Mouse (Mus musculus) erythroblast, adult 5-6 weeks (primary cell): ENCODE measurements around the gene Rad51b. TPM values are rescaled to one million over a fixed set of nuclear protein-coding genes. Genes with fewer than 3 reads are reported as not detected.
A peak's percentile ranks its signal among the peaks of the same experiment; 100 is the strongest.

Source experiments
- ATAC-seq: replicated peaks from 2 replicates; pipeline ENCODE4 v1.8.0; 2016; ENCODE audit warnings: moderate number of reproducible peaks, mild to moderate bottlenecking, moderate TSS enrichment, inconsistent platforms; ENCODE audit not compliant: poor library complexity, low FRiP score, severe bottlenecking
- total RNA-seq, 2 experiments: library from RNA; stranded (forward) in 1 of 2; stranded (reverse) in 1 of 2; fragments of 150-400 nt in 1 of 2; fragments of 200-764, 138-1000 nt in 1 of 2; gene quantifications; 2 replicates each; pipeline versions ENCODE4 v1.2.3 to v1.2.4; 2015 to 2017; ENCODE audit warnings: low replicate concordance in 2 of 2

Rad51b gene
- total RNA-seq, 2 experiments from 2014 or later = 3.5 to 4.2 TPM

- no peak for ATAC-seq
These were observed 300.7 kb downstream of the Rad51b start for GRCm38 (mm10) chr12:79597786-79598185.

GRCm38 (mm10) chr12:79598496-79598895 lies 301.4 kb downstream of the Rad51b start:
- no peak for ATAC-seq

GRCm38 (mm10) chr12:79598901-79599300 lies 301.8 kb downstream of the Rad51b start:
- ATAC-seq = no peak

GRCm38 (mm10) chr12:79600149-79600769 lies 303.2 kb downstream of the Rad51b start:
- no peak for ATAC-seq

- ATAC-seq = no peak
These were observed 305.6 kb downstream of the Rad51b start for GRCm38 (mm10) chr12:79602641-79603040.

- ATAC-seq = peak; percentile 34
These were observed 307.8 kb downstream of the Rad51b start for GRCm38 (mm10) chr12:79604850-79605249.

GRCm38 (mm10) chr12:79606197-79606631 lies 309.1 kb downstream of the Rad51b start:
- no peak for ATAC-seq

GRCm38 (mm10) chr12:79609399-79610010 lies 312.4 kb downstream of the Rad51b start:
- ATAC-seq = no peak

GRCm38 (mm10) chr12:79610511-79611103 lies 313.5 kb downstream of the Rad51b start:
- ATAC-seq = 0 out of 2 replicates have a peak, but pooled peaks have one; percentile 20

GRCm38 (mm10) chr12:79611665-79612064 lies 314.6 kb downstream of the Rad51b start:
- peak; percentile 62 for ATAC-seq

GRCm38 (mm10) chr12:79612334-79613060 lies 315.4 kb downstream of the Rad51b start:
- peak; percentile 84 for ATAC-seq

- ATAC-seq = no peak
These were observed 316.1 kb downstream of the Rad51b start for GRCm38 (mm10) chr12:79613061-79613788.

GRCm38 (mm10) chr12:79613846-79614582 lies 316.9 kb downstream of the Rad51b start:
- no peak for ATAC-seq

- ATAC-seq = no peak
These were observed 317.5 kb downstream of the Rad51b start for GRCm38 (mm10) chr12:79614583-79614953.

- ATAC-seq = no peak
These were observed 318.7 kb downstream of the Rad51b start for GRCm38 (mm10) chr12:79615717-79616316.

- no peak for ATAC-seq
These were observed 321.9 kb downstream of the Rad51b start for GRCm38 (mm10) chr12:79619009-79619408.

- ATAC-seq = no peak
These were observed 323.6 kb downstream of the Rad51b start for GRCm38 (mm10) chr12:79620693-79621092.

- no peak for ATAC-seq
These were observed 326.2 kb downstream of the Rad51b start for GRCm38 (mm10) chr12:79623308-79623707.
